Mouse (Mus musculus): ENCODE data around the gene Zfand4. TPM values are rescaled to one million over a fixed set of nuclear protein-coding genes. Genes with fewer than 3 reads are reported as not detected.

Zfand4 gene
- polyA plus RNA-seq, 1 experiment: 2.1 TPM

GRCm38 (mm10) chr6:116371500-116371899, 107.5 kb downstream of the Zfand4 start:
- Histone ChIP-seq H3K4me3 (no peak overlapping the region), H3ac (ENCODE audit: control insufficient read depth, insufficient read length) (no peak overlapping the region), H3K79me2 (ENCODE audit: control insufficient read depth, insufficient read depth) (peaks cover 33% of the 10 kb centered on the region), H3K27me3 (ENCODE audit: control insufficient read depth, insufficient read depth, insufficient read length) (no peaks in the 10 kb centered on the region), H3K4me2 (ENCODE audit: low read depth) (no peak overlapping the region), H3K36me3 (ENCODE audit: control insufficient read depth, insufficient read depth) (no peaks in the 10 kb centered on the region)
- TF ChIP-seq MYOD1 (IDR thresholded peaks at IDR 0.05; ENCODE audit: control insufficient read depth in 1 of 3, insufficient read length in 2 of 3, low read depth in 2 of 3) (no peak), USF1 (IDR thresholded peaks at IDR 0.05; ENCODE audit: low read depth) (no peak), SRF (IDR thresholded peaks at IDR 0.05; ENCODE audit: control insufficient read depth, insufficient read length, low read depth) (no peak), CEBPB (IDR thresholded peaks at IDR 0.05; ENCODE audit: insufficient read depth, poor library complexity, severe bottlenecking) (no peak), TCF3 (IDR thresholded peaks at IDR 0.05; ENCODE audit: insufficient read length, low read depth) (no peak), POLR2A (IDR thresholded peaks at IDR 0.05; ENCODE audit: insufficient read length, low read depth) (no peak), REST (IDR thresholded peaks at IDR 0.05; ENCODE audit: insufficient read depth, insufficient read length) (no peak), TCF12 (IDR thresholded peaks at IDR 0.05; ENCODE audit: insufficient read depth, poor library complexity, severe bottlenecking) (no peak), POLR2AphosphoS2 (IDR thresholded peaks at IDR 0.05; ENCODE audit: insufficient read length, low read depth) (no peak), E2F4 (IDR thresholded peaks at IDR 0.05; ENCODE audit: insufficient read depth) (no peak), MYOG (IDR thresholded peaks at IDR 0.05; ENCODE audit: control insufficient read depth in 1 of 3, insufficient read depth in 1 of 3, insufficient read length in 2 of 3, low read depth in 2 of 3) (no peak), MAX (IDR thresholded peaks at IDR 0.05; ENCODE audit: low read depth) (no peak)

DNA sequence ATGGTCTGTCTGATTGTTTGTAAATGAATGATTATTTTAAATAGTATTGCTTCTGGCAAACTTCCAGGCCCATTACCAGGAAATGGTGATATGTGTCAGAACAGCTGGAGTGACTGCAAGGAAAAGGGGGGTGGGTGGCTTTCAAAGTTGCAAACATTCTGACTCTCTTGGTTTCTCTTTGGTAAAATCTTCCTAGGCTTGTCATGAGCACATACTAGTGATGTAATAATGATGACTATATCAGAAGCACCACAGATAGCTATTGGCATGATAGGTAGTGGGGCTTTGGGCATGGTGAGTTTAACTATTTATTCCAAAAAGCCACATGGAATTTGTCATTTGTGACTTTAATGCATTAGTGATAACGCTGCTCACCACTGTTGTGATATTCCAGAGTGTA, 110.1 kb downstream of the Zfand4 start:
- Histone ChIP-seq H3ac (ENCODE audit: control insufficient read depth, insufficient read length) (no peak overlapping the region), H3K79me2 (ENCODE audit: control insufficient read depth, insufficient read depth) (peaks cover 26% of the 10 kb centered on the region)
- TF ChIP-seq TCF3 (IDR thresholded peaks at IDR 0.05; ENCODE audit: insufficient read length, low read depth) (no peak), REST (IDR thresholded peaks at IDR 0.05; ENCODE audit: insufficient read depth, insufficient read length) (no peak), CEBPB (IDR thresholded peaks at IDR 0.05; ENCODE audit: insufficient read depth, poor library complexity, severe bottlenecking) (no peak), TCF12 (IDR thresholded peaks at IDR 0.05; ENCODE audit: insufficient read depth, poor library complexity, severe bottlenecking) (no peak), POLR2A (IDR thresholded peaks at IDR 0.05; ENCODE audit: insufficient read length, low read depth) (no peak), USF1 (IDR thresholded peaks at IDR 0.05; ENCODE audit: low read depth) (no peak), MAX (IDR thresholded peaks at IDR 0.05; ENCODE audit: low read depth) (no peak), E2F4 (IDR thresholded peaks at IDR 0.05; ENCODE audit: insufficient read depth) (no peak), MYOD1 (IDR thresholded peaks at IDR 0.05; ENCODE audit: control insufficient read depth in 1 of 3, insufficient read length in 2 of 3, low read depth in 2 of 3) (no peak), SRF (IDR thresholded peaks at IDR 0.05; ENCODE audit: control insufficient read depth, insufficient read length, low read depth) (no peak), MYOG (IDR thresholded peaks at IDR 0.05; ENCODE audit: control insufficient read depth in 1 of 3, insufficient read depth in 1 of 3, insufficient read length in 2 of 3, low read depth in 2 of 3) (no peak), POLR2AphosphoS2 (IDR thresholded peaks at IDR 0.05; ENCODE audit: insufficient read length, low read depth) (no peak)

DNA sequence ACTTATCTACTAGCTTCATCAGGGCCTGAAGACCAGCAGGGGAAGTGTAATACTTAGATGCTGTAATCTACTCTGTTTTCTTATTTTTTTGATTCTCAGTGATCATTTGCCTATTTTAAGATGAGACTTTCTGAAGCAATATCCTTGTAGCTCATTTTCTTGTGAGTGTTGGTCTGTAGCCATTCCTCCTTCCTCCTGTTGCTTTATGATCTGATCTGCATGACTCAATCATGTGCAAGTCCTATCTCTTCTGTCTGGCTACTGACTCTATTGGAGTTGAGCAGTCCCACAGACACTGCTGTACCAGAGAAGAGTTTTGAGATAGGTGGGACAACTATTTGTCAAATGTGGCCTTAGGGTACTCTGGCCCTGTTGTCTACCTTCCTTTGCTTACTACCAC, 110.6 kb downstream of the Zfand4 start:
- peak; percentile 96 for TF ChIP-seq CEBPB (IDR thresholded peaks at IDR 0.05; ENCODE audit: insufficient read depth, poor library complexity, severe bottlenecking)
- no peak for TF ChIP-seq MAX (IDR thresholded peaks at IDR 0.05; ENCODE audit: low read depth)
- TF ChIP-seq USF1 (IDR thresholded peaks at IDR 0.05; ENCODE audit: low read depth): no peak
- TF ChIP-seq E2F4 (IDR thresholded peaks at IDR 0.05; ENCODE audit: insufficient read depth): no peak
- no peak for TF ChIP-seq SRF (IDR thresholded peaks at IDR 0.05; ENCODE audit: control insufficient read depth, insufficient read length, low read depth)
- H3K4me3 ChIP-seq: no peak overlapping the region

More for the DNA sequence above, 110.1 kb downstream of the Zfand4 start:
- no peak overlapping the region for H3K4me3 ChIP-seq
- no peaks in the 10 kb centered on the region for H3K27me3 ChIP-seq (ENCODE audit: control insufficient read depth, insufficient read depth, insufficient read length)
- peak overlapping the region; percentile 2 for H3K4me2 ChIP-seq (ENCODE audit: low read depth)
- H3K36me3 ChIP-seq (ENCODE audit: control insufficient read depth, insufficient read depth): no peaks in the 10 kb centered on the region

DNA sequence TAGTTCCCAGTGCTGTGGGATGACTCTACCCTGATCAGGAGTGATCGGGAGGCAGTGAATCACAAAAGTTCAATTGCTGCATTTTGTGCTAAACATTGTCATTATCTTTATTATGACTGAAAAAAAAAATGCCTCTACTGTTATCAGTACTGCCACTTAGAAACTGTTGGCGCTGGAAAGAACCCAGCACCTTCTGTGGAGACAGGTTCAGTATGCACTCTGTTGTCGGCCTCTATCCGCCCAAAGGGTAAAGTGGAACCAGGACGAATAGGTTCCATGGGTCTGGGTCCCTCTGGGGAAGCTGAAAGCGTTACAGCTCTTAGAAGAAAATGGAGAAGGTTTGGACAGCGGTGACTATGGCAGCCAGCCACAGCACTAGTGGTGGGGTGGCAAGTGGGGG, 114.9 kb downstream of the Zfand4 start:
- H3K4me3 ChIP-seq: no peak overlapping the region
- no peak for TF ChIP-seq MYOD1 (IDR thresholded peaks at IDR 0.05; ENCODE audit: control insufficient read depth in 1 of 3, insufficient read length in 2 of 3, low read depth in 2 of 3)
- no peak for TF ChIP-seq USF1 (IDR thresholded peaks at IDR 0.05; ENCODE audit: low read depth)
- no peak for TF ChIP-seq TCF3 (IDR thresholded peaks at IDR 0.05; ENCODE audit: insufficient read length, low read depth)
- no peak for TF ChIP-seq POLR2AphosphoS2 (IDR thresholded peaks at IDR 0.05; ENCODE audit: insufficient read length, low read depth)
- no peak for TF ChIP-seq TCF12 (IDR thresholded peaks at IDR 0.05; ENCODE audit: insufficient read depth, poor library complexity, severe bottlenecking)
- TF ChIP-seq CEBPB (IDR thresholded peaks at IDR 0.05; ENCODE audit: insufficient read depth, poor library complexity, severe bottlenecking): no peak
- TF ChIP-seq MYOG (IDR thresholded peaks at IDR 0.05; ENCODE audit: control insufficient read depth in 1 of 3, insufficient read depth in 1 of 3, insufficient read length in 2 of 3, low read depth in 2 of 3): no peak
- TF ChIP-seq E2F4 (IDR thresholded peaks at IDR 0.05; ENCODE audit: insufficient read depth): no peak
- no peak for TF ChIP-seq REST (IDR thresholded peaks at IDR 0.05; ENCODE audit: insufficient read depth, insufficient read length)
- H3K27me3 ChIP-seq (ENCODE audit: control insufficient read depth, insufficient read depth, insufficient read length): no peaks in the 10 kb centered on the region
- H3K4me2 ChIP-seq (ENCODE audit: low read depth): no peak overlapping the region
- no peaks in the 10 kb centered on the region for H3K36me3 ChIP-seq (ENCODE audit: control insufficient read depth, insufficient read depth)
- no peak overlapping the region for H3ac ChIP-seq (ENCODE audit: control insufficient read depth, insufficient read length)
- H3K79me2 ChIP-seq (ENCODE audit: control insufficient read depth, insufficient read depth): peaks cover 17% of the 10 kb centered on the region

More for the DNA sequence above, 110.6 kb downstream of the Zfand4 start:
- Histone ChIP-seq H3ac (ENCODE audit: control insufficient read depth, insufficient read length) (no peak overlapping the region), H3K4me2 (ENCODE audit: low read depth) (no peak overlapping the region), H3K27me3 (ENCODE audit: control insufficient read depth, insufficient read depth, insufficient read length) (no peaks in the 10 kb centered on the region), H3K36me3 (ENCODE audit: control insufficient read depth, insufficient read depth) (no peaks in the 10 kb centered on the region), H3K79me2 (ENCODE audit: control insufficient read depth, insufficient read depth) (peaks cover 27% of the 10 kb centered on the region)

Other genes with a start within 250 kb of the Zfand4 start
- 17.6 TPM for gene Tmcc1, start 70.7 kb upstream of the Zfand4 start, polyA plus RNA-seq (2012; fragmentation: generic; extraction: Trizol)
- 22.6 TPM for gene Washc2, start 56.2 kb upstream of the Zfand4 start, polyA plus RNA-seq (2012; fragmentation: generic; extraction: Trizol)
- gene March8, start 73.8 kb downstream of the Zfand4 start, polyA plus RNA-seq (2012; fragmentation: generic; extraction: Trizol): 38.8 TPM
- gene Alox5, start 197.0 kb downstream of the Zfand4 start, polyA plus RNA-seq (2012; fragmentation: generic; extraction: Trizol): 21.7 TPM
- gene Olfr211, start 224.9 kb downstream of the Zfand4 start, polyA plus RNA-seq (2012; fragmentation: generic; extraction: Trizol): not detected
- not detected for gene Olfr212, start 242.3 kb downstream of the Zfand4 start, polyA plus RNA-seq (2012; fragmentation: generic; extraction: Trizol)